Mouse (Mus musculus) heart, embryonic 13.5 days (tissue): ENCODE data around the gene Gapvd1. TPM values are rescaled to one million over a fixed set of nuclear protein-coding genes. Genes with fewer than 3 reads are reported as not detected.

ENCODE experiments used
- ATAC-seq: fragments of 200-750 bp; cut with Nextera tagmentation; 2 replicates; pipeline ENCODE4 v1.8.0; 2017; ENCODE audit warnings: moderate TSS enrichment; ENCODE audit not compliant: insufficient number of reproducible peaks, low FRiP score, low TSS enrichment; ENCODE audit errors: extremely low read depth
- H3K27ac ChIP-seq: fragments of 300-500 bp; sonication (generic); replicated peaks from 2 replicates; pipeline ENCODE4 v1.5.1; 2015; ENCODE audit warnings: moderate library complexity, mild to moderate bottlenecking, inconsistent platforms
- H3K27me3 ChIP-seq: fragments of 300-500 bp; sonication (generic); replicated peaks from 2 replicates; pipeline ENCODE4 v1.6.1; 2015; ENCODE audit warnings: mild to moderate bottlenecking, inconsistent platforms
- H3K36me3 ChIP-seq: fragments of 300-500 bp; sonication (generic); 2 replicates; pipeline ENCODE4 v1.6.1; 2015; ENCODE audit warnings: mild to moderate bottlenecking, inconsistent platforms
- H3K4me1 ChIP-seq: fragments of 300-500 bp; sonication (generic); 2 replicates; pipeline ENCODE4 v1.6.1; 2015; ENCODE audit warnings: inconsistent platforms
- H3K4me2 ChIP-seq: fragments of 300-500 bp; sonication (generic); 2 replicates; pipeline ENCODE4 v1.6.1; 2015; ENCODE audit warnings: inconsistent platforms, mild to moderate bottlenecking, moderate library complexity
- H3K4me3 ChIP-seq: fragments of 300-500 bp; sonication (generic); 2 replicates; pipeline ENCODE4 v1.5.1; 2015; ENCODE audit warnings: moderate library complexity, mild to moderate bottlenecking, inconsistent platforms
- H3K9ac ChIP-seq: fragments of 300-500 bp; sonication (generic); 2 replicates; pipeline ENCODE4 v1.6.1; 2015; ENCODE audit warnings: inconsistent platforms, mild to moderate bottlenecking, moderate library complexity
- H3K9me3 ChIP-seq: fragments of 300-500 bp; sonication (generic); 2 replicates; pipeline ENCODE4 v1.6.1; 2016; ENCODE audit warnings: inconsistent platforms
- WGBS: fragments of 180-500 bp; shearing (Covaris S2); methylation state at CpG from one replicate; pipeline ENCODE4 v1.1.7; 2015; ENCODE audit warnings: mixed read lengths; 5-methylcytosine and 5-hydroxymethylcytosine counted together
- polyA plus RNA-seq: library from polyadenylated mRNA; unstranded; fragments of >200 nt; fragmentation: Nextera tagmentation; extraction: Ambion mirVana; gene quantifications from 2 replicates; pipeline ENCODE4 v1.2.1, GENCODE M21; 2015

Gene Gapvd1
- polyA plus RNA-seq, 1 experiment from 2014 or later: 55.6 TPM

DNA sequence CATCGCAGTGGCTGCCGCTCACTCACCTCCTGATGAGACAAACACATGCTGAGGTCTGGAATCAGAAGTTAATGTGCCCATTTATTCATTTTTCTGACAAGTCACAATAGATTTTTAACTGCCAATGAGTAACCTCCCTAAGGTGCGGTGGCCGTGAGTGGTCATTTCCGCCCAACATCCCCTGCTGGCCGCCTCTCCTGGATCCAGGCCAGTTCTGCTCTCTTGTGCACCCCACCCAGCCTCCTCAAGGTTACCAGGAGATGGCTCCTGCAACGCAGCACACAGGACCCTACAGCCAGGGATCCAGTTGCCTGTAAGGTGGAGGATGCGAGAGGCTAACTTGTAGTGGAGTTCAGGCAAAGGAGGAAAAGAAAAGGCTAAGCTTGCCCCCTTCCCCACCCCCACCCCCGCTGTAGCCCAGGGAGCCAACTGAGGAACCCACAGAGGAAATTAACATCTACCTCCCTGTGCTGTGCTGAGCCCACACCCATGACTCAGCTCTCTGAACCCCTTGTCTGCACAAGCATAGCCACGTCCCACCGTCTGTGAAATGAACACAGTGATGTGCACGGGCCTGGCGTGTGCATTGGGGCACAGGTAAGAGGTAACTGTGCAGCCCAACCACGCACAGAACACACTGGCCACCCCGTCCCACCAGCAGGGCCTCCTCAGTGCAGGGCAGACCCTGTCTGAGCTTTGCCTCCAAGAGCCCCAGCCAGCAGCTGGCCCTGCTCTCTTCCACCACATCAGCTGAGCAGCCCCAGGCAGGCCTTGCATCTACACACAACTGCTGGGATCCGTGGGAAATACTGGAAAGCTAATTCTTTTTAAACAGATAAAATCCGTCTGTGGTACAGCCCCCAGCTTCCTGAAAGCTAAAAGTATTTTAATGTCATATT lies 127.5 kb downstream of the Gapvd1 start:
- Histone ChIP-seq H3K27ac (peak overlapping the region; percentile 53), H3K27me3 (no peaks in the 10 kb centered on the region), H3K36me3 (peaks cover 32% of the 10 kb centered on the region), H3K4me3 (no peak overlapping the region), H3K4me1 (peaks cover 28% of the 10 kb centered on the region), H3K4me2 (no peak overlapping the region), H3K9me3 (no peaks in the 10 kb centered on the region), H3K9ac (peak overlapping the region; percentile 21; the same call in 1 of the 2 replicates)
- no peak for ATAC-seq
- WGBS: 62% methylated on average over 17 of the region's 17 CpGs

Other genes with a start within 250 kb of the Gapvd1 start
- gene Hspa5, start 16.7 kb upstream of the Gapvd1 start, polyA plus RNA-seq: 631 and 745 TPM in 2 replicates
- gene Rabepk, start 44.7 kb upstream of the Gapvd1 start, polyA plus RNA-seq: 22.9 and 27.2 TPM in 2 replicates
- gene Fbxw2, start 71.1 kb upstream of the Gapvd1 start, polyA plus RNA-seq: 55.0 and 66.1 TPM in 2 replicates
- not detected in 2 replicates for gene Gm34653, start 77.8 kb upstream of the Gapvd1 start, polyA plus RNA-seq
- 0.14 and 0.20 TPM in 2 replicates for gene Cutal, start 119.2 kb upstream of the Gapvd1 start, polyA plus RNA-seq
- 58.2 and 59.0 TPM in 2 replicates for gene Psmd5, start 119.7 kb upstream of the Gapvd1 start, polyA plus RNA-seq
- 3.0 and 3.2 TPM in 2 replicates for gene Phf19, start 158.8 kb upstream of the Gapvd1 start, polyA plus RNA-seq
- 1.7 and 1.9 TPM in 2 replicates for gene Traf1, start 206.5 kb upstream of the Gapvd1 start, polyA plus RNA-seq